Mouse (Mus musculus) thymus, adult 18-20 months (tissue): ENCODE results near the gene Nfasc.

ENCODE experiments used
- DNase-seq, 2 experiments: peaks; one replicate each; pipeline ENCODE4 v3.0.0; 2022; ENCODE audit warnings: mixed read lengths in 2 of 2

Gene Nfasc

GRCm38 (mm10) chr1:132641049-132641795 is 100.4 kb downstream of the Nfasc start:
- no peak for DNase-seq

DNA sequence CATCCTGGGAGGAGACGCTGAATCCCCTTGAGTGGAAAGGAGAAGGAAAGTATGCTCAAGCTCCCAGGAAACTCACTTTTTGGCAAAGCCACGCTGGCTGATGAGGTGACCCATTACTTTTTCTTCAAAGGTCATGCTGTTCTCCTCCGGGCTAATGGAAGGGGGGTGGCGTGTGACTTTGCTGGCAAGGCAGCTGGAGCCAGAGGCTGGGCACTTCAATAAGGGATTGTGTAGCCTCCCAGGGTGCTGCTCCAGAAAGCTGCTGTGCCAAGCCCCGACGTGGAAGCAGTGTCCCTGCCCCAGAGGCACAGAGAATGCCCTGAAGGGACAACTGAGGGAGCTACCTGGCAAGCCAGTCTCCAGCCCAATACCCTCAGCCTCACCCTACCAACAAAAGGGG is 101.3 kb downstream of the Nfasc start:
- no peak for DNase-seq

- DNase-seq, result no peak
These were observed 104.3 kb downstream of the Nfasc start for GRCm38 (mm10) chr1:132637346-132637745.

GRCm38 (mm10) chr1:132629611-132630370 is 111.8 kb downstream of the Nfasc start:
- no peak for DNase-seq

DNA sequence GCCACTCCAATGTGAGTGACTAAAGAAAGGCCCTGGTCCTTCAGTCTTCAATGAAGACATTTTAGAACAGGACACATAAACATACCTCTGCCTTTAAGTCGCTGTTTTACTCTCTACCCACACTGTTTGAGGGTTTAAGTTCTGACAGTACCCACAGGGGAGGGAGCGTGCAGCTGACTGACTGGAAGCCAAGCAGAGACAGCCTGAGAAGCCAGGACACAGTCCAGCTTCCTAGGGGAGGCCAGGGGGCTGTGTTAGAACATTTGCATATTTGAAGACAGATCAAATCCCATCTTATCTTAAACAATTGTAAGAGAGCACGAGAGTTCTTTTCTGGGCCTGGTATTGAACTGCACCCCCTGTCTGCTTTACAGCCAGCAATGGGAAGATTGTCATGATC is 113.0 kb downstream of the Nfasc start:
- no peak for DNase-seq

DNA sequence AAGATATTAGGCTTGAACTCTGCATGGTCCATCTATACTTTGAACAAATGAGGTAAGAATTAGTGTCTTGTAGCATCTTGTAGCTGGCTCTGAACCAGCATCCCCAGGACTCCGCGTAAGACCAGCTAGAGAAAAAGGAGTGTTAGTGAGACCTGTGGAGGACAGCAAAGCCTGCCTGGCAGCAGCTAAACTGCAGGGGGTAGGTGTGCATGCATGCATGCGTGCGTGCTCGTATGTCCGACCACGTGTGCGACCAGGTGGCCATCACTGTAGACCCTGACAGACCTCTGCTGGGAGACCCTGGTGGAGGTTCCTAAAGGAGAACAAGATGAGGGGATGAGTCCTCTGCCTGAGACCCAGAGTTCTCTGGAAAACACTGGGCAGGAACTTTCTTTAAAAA is 113.4 kb downstream of the Nfasc start:
- no peak for DNase-seq

GRCm38 (mm10) chr1:132626125-132626756 is 115.4 kb downstream of the Nfasc start:
- DNase-seq, result no peak

GRCm38 (mm10) chr1:132625034-132625433 is 116.6 kb downstream of the Nfasc start:
- DNase-seq, result no peak

DNA sequence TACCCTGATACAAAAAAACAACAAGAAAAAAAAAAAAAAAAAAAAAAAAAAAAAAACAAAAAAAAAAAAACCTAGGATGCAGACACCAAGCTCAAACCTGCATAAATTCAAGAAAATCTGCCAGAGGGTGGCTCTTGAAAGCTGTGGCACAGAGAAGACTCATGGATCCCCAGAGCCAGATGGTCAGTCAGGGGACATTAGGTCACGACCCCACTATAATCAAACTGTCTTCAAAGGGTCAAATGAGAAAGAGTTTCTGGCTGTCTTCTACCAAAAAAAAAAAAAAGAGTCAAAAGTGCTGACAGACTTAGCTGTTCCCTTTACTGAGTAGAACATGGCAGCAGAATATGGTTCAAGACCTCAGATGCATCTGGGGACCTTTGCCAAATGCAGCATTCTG is 117.1 kb downstream of the Nfasc start:
- no peak for DNase-seq

DNA sequence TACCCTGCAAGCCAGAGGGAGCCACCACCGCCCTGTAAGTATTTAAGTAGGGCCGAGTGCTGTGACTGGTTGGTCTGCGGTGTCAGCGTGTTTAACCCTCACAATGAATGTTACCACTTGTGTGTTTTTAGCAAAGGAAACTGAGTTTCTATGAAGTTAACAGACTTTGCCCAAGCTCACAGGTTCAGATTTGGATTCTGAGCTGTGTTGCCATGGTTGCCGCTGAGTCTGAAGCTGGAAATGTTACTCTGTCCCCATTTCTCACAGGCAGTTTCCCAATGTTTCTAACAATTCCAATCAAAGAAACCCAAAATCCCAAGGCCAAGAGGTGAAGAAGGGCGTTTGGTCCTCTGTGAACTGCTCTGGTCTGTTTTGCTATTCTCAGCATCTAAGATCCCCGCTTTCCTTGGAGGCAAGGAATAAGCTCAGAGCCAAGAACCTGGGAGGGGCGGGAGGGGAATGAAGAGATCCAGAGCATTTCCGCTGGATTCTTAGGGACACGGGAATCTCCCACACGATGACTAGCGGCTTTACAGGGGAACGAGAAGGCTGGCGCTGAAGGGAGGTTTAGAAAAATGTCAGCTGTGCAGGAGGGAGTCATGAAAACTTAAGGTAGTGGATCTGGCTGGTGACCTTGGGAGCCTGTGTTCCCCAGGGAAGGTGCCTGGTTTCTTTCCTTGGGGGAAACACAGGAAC is 117.8 kb downstream of the Nfasc start:
- DNase-seq, result no peak

DNA sequence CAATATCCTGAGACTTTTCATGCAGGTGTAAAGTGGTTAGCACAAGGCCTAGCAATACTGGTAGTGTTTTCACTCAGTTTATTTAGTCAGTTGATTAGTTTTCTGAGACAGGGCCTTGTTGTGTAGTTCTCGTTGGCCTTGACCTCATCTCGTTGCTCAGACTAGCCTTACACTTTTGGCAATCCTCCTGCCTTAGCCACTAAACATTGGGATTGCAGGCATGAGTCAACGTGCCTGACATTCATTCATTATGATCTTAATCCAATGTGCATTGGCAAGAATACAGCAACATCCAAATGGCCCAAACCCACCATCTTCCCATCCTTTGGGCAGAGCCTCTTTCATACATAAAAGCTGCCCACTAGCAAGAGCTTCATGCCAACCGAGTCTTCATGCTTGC is 129.5 kb downstream of the Nfasc start:
- DNase-seq, result no peak

GRCm38 (mm10) chr1:132609048-132609634 is 132.5 kb downstream of the Nfasc start:
- no peak for DNase-seq

GRCm38 (mm10) chr1:132602161-132602560 is 139.4 kb downstream of the Nfasc start:
- no peak for DNase-seq

- no peak for DNase-seq
These were observed 143.6 kb downstream of the Nfasc start for GRCm38 (mm10) chr1:132598024-132598423.

DNA sequence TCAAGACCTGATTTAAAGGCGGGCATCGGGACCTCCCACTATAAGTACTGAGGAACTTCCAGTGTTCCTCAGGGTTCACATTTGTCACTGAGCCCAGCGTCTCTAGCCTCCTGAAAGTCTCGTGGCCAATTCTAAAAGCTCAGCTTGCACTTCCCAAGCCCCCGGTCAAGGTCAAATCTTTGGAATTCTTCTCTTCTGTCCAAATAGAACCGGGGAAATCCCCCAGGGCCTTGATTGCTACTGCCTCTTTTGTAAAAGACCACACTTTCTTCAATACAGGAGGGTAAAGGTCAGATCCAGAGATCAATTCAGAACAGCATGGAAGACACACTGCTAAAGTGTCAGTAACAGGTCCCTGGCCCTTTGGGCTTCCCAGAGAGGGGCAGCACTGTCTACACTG is 145.9 kb downstream of the Nfasc start:
- DNase-seq, result no peak

DNA sequence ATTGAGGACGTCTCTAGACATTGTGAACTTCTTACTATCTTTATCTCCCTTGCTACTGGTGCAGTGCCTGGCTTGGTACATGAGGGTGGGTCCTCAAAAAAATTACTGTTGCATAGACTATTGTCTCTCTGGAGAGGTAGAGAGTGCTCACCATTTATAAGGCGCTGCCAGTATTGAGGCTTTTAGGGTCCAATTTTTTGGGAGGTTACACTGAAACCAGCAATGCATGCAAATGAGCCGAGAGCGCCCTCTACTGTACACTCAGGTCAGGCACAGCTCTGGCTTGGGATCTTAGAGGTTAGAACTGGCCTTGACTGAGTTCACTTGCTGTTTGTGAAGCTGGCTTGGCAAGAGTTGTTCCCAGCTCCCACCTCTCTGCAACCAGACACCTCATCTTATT is 147.0 kb downstream of the Nfasc start:
- peak in 1 of 2 experiments; percentile 6 for DNase-seq

DNA sequence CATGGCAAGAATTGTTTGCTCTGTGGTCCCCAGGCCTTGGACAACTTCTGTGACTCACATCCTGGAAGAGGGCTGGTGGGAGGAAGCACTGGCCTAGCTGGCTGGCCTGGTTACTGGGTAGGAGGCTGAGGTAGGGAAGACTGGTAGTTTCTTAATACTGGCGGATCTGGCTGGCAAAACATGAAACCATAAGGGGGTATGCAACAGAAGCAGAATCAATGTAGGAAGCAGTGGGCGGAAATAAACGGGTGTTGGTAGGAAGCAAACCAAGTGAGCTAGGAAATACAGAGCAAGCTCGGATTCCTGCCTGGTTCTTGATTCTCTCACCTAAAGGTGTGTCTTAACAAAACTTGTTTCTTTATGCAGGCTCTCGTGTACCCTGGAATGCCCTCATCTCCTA is 149.5 kb downstream of the Nfasc start:
- DNase-seq, result no peak

GRCm38 (mm10) chr1:132591399-132591930 is 150.1 kb downstream of the Nfasc start:
- no peak for DNase-seq

DNA sequence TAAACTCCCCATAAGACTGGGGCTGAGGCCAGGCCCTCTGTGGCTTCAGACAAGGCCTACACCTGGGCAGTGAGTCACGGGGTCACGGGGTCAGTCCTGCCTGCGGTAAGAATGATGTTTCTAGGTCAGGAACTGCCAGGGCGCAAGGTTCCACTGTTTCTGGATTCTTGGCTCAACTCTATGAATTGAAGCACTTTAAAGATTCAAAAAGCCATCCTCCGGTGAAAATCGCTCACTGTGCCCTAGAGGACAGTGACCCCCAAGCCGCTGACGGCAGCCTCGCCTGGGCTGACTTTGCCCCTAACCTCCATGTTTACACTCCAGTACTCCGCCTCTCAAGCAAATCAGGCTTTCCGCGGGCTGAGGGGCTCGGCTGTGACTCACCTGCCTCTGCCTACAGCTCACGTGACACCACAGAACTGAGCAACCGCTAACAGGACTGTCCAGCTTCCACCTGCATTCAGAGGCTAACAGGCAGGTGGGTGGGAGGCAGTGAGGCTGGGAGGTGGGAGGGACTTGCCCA is 154.9 kb downstream of the Nfasc start:
- DNase-seq, result no peak

DNA sequence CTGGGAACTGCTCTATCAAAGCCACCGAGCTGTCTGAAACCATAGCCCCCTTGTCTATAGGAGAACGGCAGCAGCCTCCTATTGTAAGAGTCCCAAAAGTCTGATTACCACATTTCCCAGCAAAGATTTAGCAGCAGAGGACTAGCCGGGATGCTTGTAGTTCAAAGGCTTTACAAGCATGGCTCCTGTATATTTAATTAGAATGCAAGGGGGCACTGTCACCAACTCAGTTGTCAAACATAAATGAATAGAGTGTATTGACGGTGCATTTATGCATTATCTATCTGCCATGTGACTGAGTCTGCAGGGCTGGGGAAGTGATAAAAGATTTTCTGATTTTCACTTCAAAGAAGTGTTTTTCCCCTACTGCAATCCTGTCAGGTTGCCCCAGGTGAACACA is 156.2 kb downstream of the Nfasc start:
- DNase-seq, result no peak

DNA sequence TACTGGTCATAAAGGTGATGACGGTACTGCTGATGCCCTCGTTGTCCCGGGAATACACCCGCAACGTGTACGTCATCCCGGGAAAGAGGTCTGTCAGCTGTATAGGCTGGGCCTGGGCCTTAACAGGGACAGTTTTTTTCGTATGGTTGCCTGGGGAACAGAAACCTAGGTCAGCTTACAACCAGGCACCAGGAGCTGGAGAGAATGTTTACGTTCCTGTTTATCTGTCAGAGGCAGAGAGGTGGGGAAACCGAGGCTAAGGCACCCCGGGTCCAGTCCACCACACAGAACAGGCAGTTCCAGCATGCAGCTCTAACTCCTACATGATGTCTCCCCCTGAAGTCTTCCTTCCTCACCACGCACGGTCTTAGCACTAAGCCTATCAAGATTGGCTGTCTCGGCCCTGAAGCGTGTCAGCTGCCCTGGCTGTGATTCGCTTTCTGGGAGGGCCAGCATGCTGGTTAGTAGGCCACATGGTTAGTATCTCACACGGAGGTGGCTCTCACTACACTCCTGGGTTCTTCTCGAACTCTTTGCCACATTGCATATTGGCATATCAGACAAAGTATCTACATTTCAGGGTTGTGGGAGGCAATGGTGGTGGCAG is 158.5 kb downstream of the Nfasc start:
- no peak for DNase-seq
